Mouse (Mus musculus) left cerebral cortex, adult 6 months (tissue): ENCODE results near the gene Olfr1238. TPM values are rescaled to one million over a fixed set of nuclear protein-coding genes. Genes with fewer than 3 reads are reported as not detected.

Experiments
- long read RNA-seq, 2 experiments: library from polyadenylated mRNA; unstranded; transcript quantifications; one replicate each; pipeline ENCODE4 v2.0.0; 2019 to 2020
- polyA plus RNA-seq: library from polyadenylated mRNA; unstranded; fragments of <200 nt; fragmentation: Nextera tagmentation; gene quantifications from 2 replicates; pipeline ENCODE4 v1.2.3, GENCODE M21; 2021

Gene Olfr1238
- polyA plus RNA-seq = not detected in 2 replicates
- long read RNA-seq, experiment 1 = 0 reads
- long read RNA-seq, experiment 2 = 0 reads

DNA sequence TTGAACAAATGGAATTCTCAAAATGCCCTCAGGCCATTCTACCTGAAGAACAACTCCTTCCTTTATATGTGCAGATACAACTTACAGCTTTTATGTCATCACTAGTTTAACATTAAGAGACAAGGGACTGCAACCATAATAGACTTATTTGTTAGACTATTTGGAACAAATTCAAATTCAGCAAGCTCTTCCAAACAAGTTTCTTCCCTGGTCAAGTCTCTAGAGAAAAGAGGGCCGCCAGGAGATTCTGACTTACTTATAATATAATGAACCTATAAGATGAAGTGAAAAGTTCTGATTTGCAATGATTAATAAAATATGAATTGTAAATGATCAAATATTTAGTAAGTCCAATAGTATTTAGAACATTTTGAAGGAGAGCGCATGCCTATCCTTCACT lies at the start of gene Olfr1238:
Gene Olfr1238 (minus strand): TSS at position 101 of the 400 bp plus-strand sequence.

DNA sequence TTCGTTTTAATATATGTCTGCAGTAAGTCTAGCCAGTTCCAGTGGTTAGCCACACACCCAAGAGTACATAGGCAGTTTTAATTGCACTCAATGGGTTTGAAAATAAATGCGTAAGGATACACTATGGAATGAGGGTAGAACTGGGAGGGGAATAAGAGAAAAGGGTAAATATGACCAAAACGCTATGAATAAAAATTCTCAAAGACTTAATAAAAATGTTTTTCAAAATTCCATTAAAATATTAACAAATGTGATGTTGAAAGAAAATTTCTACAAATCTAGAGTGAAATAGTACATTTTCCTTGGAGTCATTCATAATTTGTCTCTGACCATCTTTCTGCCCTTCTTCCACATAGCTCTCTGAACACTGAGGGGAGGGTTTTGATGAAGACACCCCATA lies 33.4 kb upstream of the Olfr1238 start, which contains the start of gene Olfr1240:
Gene Olfr1240 (minus strand): TSS at position 101 of the 400 bp plus-strand sequence.

DNA sequence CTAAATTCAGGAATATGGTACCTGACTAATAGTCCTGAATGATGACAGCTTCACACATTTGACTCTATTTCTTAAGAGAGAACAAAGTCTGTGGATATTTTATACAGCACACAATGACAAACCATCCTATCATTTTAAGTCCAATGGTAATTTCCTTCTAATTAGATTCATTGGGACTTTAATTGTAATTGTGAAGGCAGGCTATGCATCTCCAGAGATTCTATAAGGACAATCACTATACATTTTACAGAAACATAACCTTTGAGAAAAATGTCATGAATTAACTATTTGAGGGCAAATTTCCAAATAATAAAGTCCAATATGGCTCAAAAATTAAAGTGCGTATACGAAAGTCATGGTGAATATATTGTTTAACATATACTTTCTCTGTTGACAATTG lies 10.8 kb upstream of the Olfr1238 start, which contains the start of gene Olfr1239:
Gene Olfr1239 (minus strand): TSS at position 101 of the 400 bp plus-strand sequence.

DNA sequence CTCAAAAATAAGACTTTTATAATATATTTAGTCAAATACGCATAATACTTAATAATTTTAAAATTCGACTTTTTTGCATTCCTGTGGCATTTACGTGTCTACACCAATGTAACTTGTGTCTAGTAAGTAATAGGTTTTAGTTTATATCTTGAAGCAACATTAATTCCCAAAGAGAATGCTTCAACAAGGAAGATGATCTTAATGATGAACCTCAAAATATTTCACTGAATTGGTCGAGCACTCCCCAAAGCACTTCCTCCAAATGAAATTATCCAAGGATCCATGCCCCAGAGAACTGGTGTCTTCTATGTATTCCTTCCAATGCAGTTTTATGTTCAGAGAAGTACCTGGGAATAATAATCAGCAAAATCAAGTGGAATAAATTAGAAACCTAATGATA lies 44.7 kb downstream of the Olfr1238 start, which contains the start of gene Olfr1234:
Gene Olfr1234 (minus strand): TSS at position 101 of the 400 bp plus-strand sequence.

Other genes with a start within 250 kb of the Olfr1238 start
- gene Olfr1224-ps1, start 245.6 kb downstream of the Olfr1238 start, polyA plus RNA-seq = not detected in 2 replicates
- not detected in 2 replicates for gene Olfr1225, start 235.0 kb downstream of the Olfr1238 start, polyA plus RNA-seq
- not detected in 2 replicates for gene Olfr1226, start 209.6 kb downstream of the Olfr1238 start, polyA plus RNA-seq
- gene Olfr1228, start 155.6 kb downstream of the Olfr1238 start, polyA plus RNA-seq = not detected in 2 replicates
- not detected in 2 replicates for gene Olfr1229, start 121.7 kb downstream of the Olfr1238 start, polyA plus RNA-seq
- not detected in 2 replicates for gene Olfr1230, start 112.4 kb downstream of the Olfr1238 start, polyA plus RNA-seq
- gene Olfr1231, start 102.6 kb downstream of the Olfr1238 start, polyA plus RNA-seq = not detected in 2 replicates
- gene Olfr1232, start 80.0 kb downstream of the Olfr1238 start, polyA plus RNA-seq = not detected in 2 replicates
- not detected in 2 replicates for gene Olfr1233, start 67.3 kb downstream of the Olfr1238 start, polyA plus RNA-seq
- not detected in 2 replicates for gene Olfr1234, start 44.8 kb downstream of the Olfr1238 start, polyA plus RNA-seq
- not detected in 2 replicates for gene Olfr1239, start 10.7 kb upstream of the Olfr1238 start, polyA plus RNA-seq
- gene Olfr1240, start 33.3 kb upstream of the Olfr1238 start, polyA plus RNA-seq = not detected in 2 replicates
- not detected in 2 replicates for gene Olfr1241, start 77.5 kb upstream of the Olfr1238 start, polyA plus RNA-seq
- gene Olfr1242, start 88.7 kb upstream of the Olfr1238 start, polyA plus RNA-seq = not detected in 2 replicates
- gene Olfr1243, start 121.8 kb upstream of the Olfr1238 start, polyA plus RNA-seq = not detected in 2 replicates
- not detected in 2 replicates for gene Olfr1245, start 168.8 kb upstream of the Olfr1238 start, polyA plus RNA-seq
- gene Olfr1246, start 183.5 kb upstream of the Olfr1238 start, polyA plus RNA-seq = not detected in 2 replicates
- gene Olfr1247, start 204.5 kb upstream of the Olfr1238 start, polyA plus RNA-seq = not detected in 2 replicates
- gene Olfr1248, start 208.6 kb upstream of the Olfr1238 start, polyA plus RNA-seq = not detected in 2 replicates
- gene Olfr1249, start 225.3 kb upstream of the Olfr1238 start, polyA plus RNA-seq = not detected in 2 replicates